Mouse (Mus musculus) limb, embryonic 14.5 days (tissue): ENCODE measurements around the gene Dpm3. TPM values are rescaled to one million over a fixed set of nuclear protein-coding genes. Genes with fewer than 3 reads are reported as not detected.

Experiments
- ATAC-seq: fragments of 200-750 bp; cut with Nextera tagmentation; 2 replicates; pipeline ENCODE4 v1.8.0; 2017; ENCODE audit warnings: low read depth, moderate number of reproducible peaks, moderate TSS enrichment; ENCODE audit not compliant: low FRiP score
- DNase-seq: peaks from one replicate; pipeline ENCODE4 v3.0.0-alpha.2; 2015; ENCODE audit warnings: low spot score
- H3K27ac ChIP-seq: fragments of 300-500 bp; sonication (generic); replicated peaks from 2 replicates; pipeline ENCODE4 v1.5.1; 2014; ENCODE audit warnings: low read depth, mild to moderate bottlenecking, low read length, moderate library complexity, mixed read lengths
- H3K27me3 ChIP-seq: fragments of 300-500 bp; sonication (generic); 2 replicates; pipeline ENCODE4 v1.6.1; 2014; ENCODE audit warnings: low read length, mixed read lengths; ENCODE audit not compliant: control insufficient read depth, insufficient read depth
- H3K36me3 ChIP-seq: fragments of 300-500 bp; sonication (generic); 2 replicates; pipeline ENCODE4 v1.6.1; 2014; ENCODE audit warnings: mild to moderate bottlenecking, low read length, moderate library complexity, mixed read lengths; ENCODE audit not compliant: control insufficient read depth, insufficient read depth
- H3K4me1 ChIP-seq: fragments of 300-500 bp; sonication (generic); 2 replicates; pipeline ENCODE4 v1.6.1; 2014; ENCODE audit warnings: antibody characterized with exemption, low read length, mixed read lengths; ENCODE audit not compliant: control insufficient read depth, insufficient read depth
- H3K4me2 ChIP-seq: fragments of 300-500 bp; sonication (generic); replicated peaks from 2 replicates; pipeline ENCODE4 v1.6.1; 2014; ENCODE audit warnings: low read depth, mild to moderate bottlenecking, low read length, moderate library complexity; ENCODE audit not compliant: severe bottlenecking
- H3K4me3 ChIP-seq: fragments of 300-500 bp; sonication (generic); replicated peaks from 2 replicates; pipeline ENCODE4 v1.5.1; 2014; ENCODE audit warnings: low read length
- H3K9ac ChIP-seq: fragments of 300-500 bp; sonication (generic); 2 replicates; pipeline ENCODE4 v1.6.1; 2014; ENCODE audit warnings: mild to moderate bottlenecking, low read depth, low read length, moderate library complexity; ENCODE audit not compliant: severe bottlenecking
- H3K9me3 ChIP-seq: fragments of 300-500 bp; sonication (generic); 2 replicates; pipeline ENCODE4 v1.6.1; 2016; ENCODE audit warnings: low read length; ENCODE audit not compliant: control insufficient read depth
- POLR2A ChIP-seq: fragments of 200-500 bp; IDR thresholded peaks from 2 replicates; pipeline ENCODE4 v1.8.0; 2012; ENCODE audit warnings: inconsistent platforms, mild to moderate bottlenecking, moderate library complexity, borderline replicate concordance; ENCODE audit not compliant: insufficient read depth, insufficient read length; ENCODE audit errors: extremely low read depth
- WGBS: fragments of 180-500 bp; shearing (Covaris S2); extraction: QIAGEN DNeasy Blood & Tissue Kit; methylation state at CpG from one replicate; pipeline ENCODE4 v1.1.7; 2014; 5-methylcytosine and 5-hydroxymethylcytosine counted together
- polyA plus RNA-seq, 2 experiments: library from polyadenylated mRNA; depleted of rRNA in 1 of 2; stranded (reverse) in 1 of 2; unstranded in 1 of 2; fragments of >200 nt; fragmentation: Nextera tagmentation in 1 of 2; extraction: Ambion mirVana in 1 of 2; gene quantifications; 2 replicates each; pipeline versions ENCODE4 v1.2.1 to v1.2.3; 2012 to 2014

Dpm3 gene
- polyA plus RNA-seq, 2 experiments: 173 to 313 TPM

GRCm38 (mm10) chr3:89294195-89294594 is 35.0 kb downstream of the Dpm3 start:
- no peak overlapping the region for H3K4me2 ChIP-seq
- no peaks in the 10 kb centered on the region for H3K9me3 ChIP-seq
- no peaks in the 10 kb centered on the region for H3K27me3 ChIP-seq
- 77% methylated on average over 5 of the region's 5 CpGs for WGBS
- no peak for TF ChIP-seq POLR2A
- ATAC-seq (no peak), DNase-seq (no peak)
- no peak overlapping the region for H3K4me3 ChIP-seq
- no peaks in the 10 kb centered on the region for H3K36me3 ChIP-seq
- H3K27ac ChIP-seq: no peak overlapping the region
- peaks cover 13% of the 10 kb centered on the region; the same call in 1 of the 2 replicates for H3K4me1 ChIP-seq
- no peak overlapping the region for H3K9ac ChIP-seq

- Histone ChIP-seq H3K36me3 (no peaks in the 10 kb centered on the region), H3K9ac (no peak overlapping the region), H3K9me3 (no peaks in the 10 kb centered on the region), H3K4me2 (no peak overlapping the region), H3K27me3 (no peaks in the 10 kb centered on the region), H3K4me3 (no peak overlapping the region), H3K27ac (no peak overlapping the region), H3K4me1 (peaks cover 9% of the 10 kb centered on the region; the same call in 1 of the 2 replicates)
- WGBS: 77% methylated on average over 8 of the region's 8 CpGs
- ATAC-seq (no peak), DNase-seq (no peak)
- TF ChIP-seq POLR2A: no peak
Measured at GRCm38 (mm10) chr3:89295685-89296230, 36.6 kb downstream of the Dpm3 start.

- H3K9me3 ChIP-seq: no peaks in the 10 kb centered on the region
- no peak for TF ChIP-seq POLR2A
- WGBS: 74% methylated on average over 11 of the region's 11 CpGs
- no peak overlapping the region; the same call in 1 of the 2 replicates for H3K9ac ChIP-seq
- no peak overlapping the region for H3K27ac ChIP-seq
- H3K36me3 ChIP-seq: no peaks in the 10 kb centered on the region
- no peak for DNase-seq
- H3K4me2 ChIP-seq: no peak overlapping the region
- no peak for ATAC-seq
- no peaks in the 10 kb centered on the region for H3K27me3 ChIP-seq
- H3K4me1 ChIP-seq: no peaks in the 10 kb centered on the region
- no peak overlapping the region for H3K4me3 ChIP-seq
Measured at GRCm38 (mm10) chr3:89296761-89297396, 37.7 kb downstream of the Dpm3 start.

GRCm38 (mm10) chr3:89298908-89299307 is 39.8 kb downstream of the Dpm3 start:
- no peak overlapping the region for H3K4me2 ChIP-seq
- WGBS: 83% methylated on average over 6 of the region's 6 CpGs

GRCm38 (mm10) chr3:89299499-89299898 is 40.3 kb downstream of the Dpm3 start:
- under 1% methylated on average over 14 of the region's 14 CpGs for WGBS
- no peaks in the 10 kb centered on the region for H3K27me3 ChIP-seq
- H3K36me3 ChIP-seq: no peaks in the 10 kb centered on the region
- H3K4me1 ChIP-seq: no peaks in the 10 kb centered on the region
- H3K4me2 ChIP-seq: peak overlapping the region; percentile 43
- TF ChIP-seq POLR2A: no peak
- H3K9ac ChIP-seq: peak overlapping the region; percentile 43
- no peak overlapping the region for H3K27ac ChIP-seq
- ATAC-seq (peak; percentile 57; the same call in 1 of the 2 replicates), DNase-seq (peak; percentile 61)
- H3K4me3 ChIP-seq: peak overlapping the region; percentile 13
- H3K9me3 ChIP-seq: no peaks in the 10 kb centered on the region

More at GRCm38 (mm10) chr3:89298908-89299307, 39.8 kb downstream of the Dpm3 start:
- Histone ChIP-seq H3K27me3 (no peaks in the 10 kb centered on the region), H3K27ac (no peak overlapping the region), H3K4me1 (no peaks in the 10 kb centered on the region), H3K36me3 (no peaks in the 10 kb centered on the region), H3K9me3 (no peaks in the 10 kb centered on the region), H3K4me3 (no peak overlapping the region), H3K9ac (no peak overlapping the region)
- DNase-seq (no peak), ATAC-seq (no peak)
- no peak for TF ChIP-seq POLR2A

- Histone ChIP-seq H3K27me3 (no peaks in the 10 kb centered on the region), H3K36me3 (no peaks in the 10 kb centered on the region), H3K9ac (peak overlapping the region; percentile 43; the same call in 1 of the 2 replicates), H3K9me3 (no peaks in the 10 kb centered on the region), H3K27ac (no peak overlapping the region), H3K4me3 (peak overlapping the region; percentile 13; the same call in 1 of the 2 replicates), H3K4me2 (peak overlapping the region; percentile 43), H3K4me1 (no peaks in the 10 kb centered on the region)
- DNase-seq (no peak), ATAC-seq (no peak)
- WGBS: 43% methylated on average over 1 of the region's 1 CpGs
- TF ChIP-seq POLR2A: no peak
Measured at GRCm38 (mm10) chr3:89300071-89300470, 40.9 kb downstream of the Dpm3 start.
